Mouse (Mus musculus): Measurements from ENCODE around the gene Sgcb. TPM values are rescaled to one million over a fixed set of nuclear protein-coding genes. Genes with fewer than 3 reads are reported as not detected.

Gene Sgcb
- polyA plus RNA-seq, 2 experiments = 1.2 to 2.2 TPM

DNA sequence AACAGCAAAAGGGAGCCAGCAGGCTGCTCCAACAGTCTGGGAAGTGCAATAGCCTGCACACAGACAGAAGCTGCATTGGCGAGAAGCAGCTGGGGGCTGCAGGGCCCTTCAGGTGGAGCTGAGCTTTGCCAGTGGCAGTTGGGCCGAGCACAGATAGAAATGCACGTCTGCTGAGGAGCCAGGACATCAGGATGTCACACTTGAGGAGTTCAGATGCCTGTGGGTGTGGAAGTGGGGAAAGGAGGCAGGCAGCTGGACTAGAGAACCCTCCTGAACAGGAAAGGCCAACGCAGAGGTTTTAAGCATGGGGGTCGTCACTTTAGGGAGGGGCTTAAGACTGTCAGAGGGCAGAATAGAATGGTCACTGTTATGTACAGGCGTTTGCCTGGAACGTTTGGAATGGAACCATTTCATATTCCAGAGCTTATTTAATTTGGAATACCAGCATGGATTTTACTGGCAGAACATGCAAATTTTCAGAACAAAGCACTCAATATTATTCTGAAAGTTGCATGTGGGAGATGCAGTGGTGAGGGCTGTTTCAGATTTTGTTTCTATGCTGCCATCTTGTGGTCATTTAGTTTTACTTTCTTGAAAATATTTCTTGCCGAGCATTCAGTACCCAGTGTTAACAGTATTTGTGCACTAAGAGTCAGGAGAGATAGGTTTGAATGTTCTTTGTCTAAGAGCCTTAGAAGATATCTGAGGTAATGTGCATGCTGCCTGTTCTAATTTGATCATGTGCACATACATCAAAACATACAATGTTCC lies 10.1 kb downstream of the Sgcb start:
- H3K27me3 ChIP-seq (ENCODE audit: control insufficient read depth, insufficient read depth, low read length) = no peaks in the 10 kb centered on the region
- no peaks in the 10 kb centered on the region for H3K9me3 ChIP-seq (ENCODE audit: control insufficient read depth, low read length)
- H3K4me1 ChIP-seq (replicated peaks; ENCODE audit: control insufficient read depth in 2 of 2, insufficient read depth in 2 of 2, low read length in 1 of 2) = no peaks in the 10 kb centered on the region
- H3K4me2 ChIP-seq (ENCODE audit: low read depth) = no peak overlapping the region
- no peak for DNase-seq (ENCODE audit: low read depth in 3 of 3, low spot score in 3 of 3)
- no peak overlapping the region for H3K4me3 ChIP-seq (ENCODE audit: insufficient read depth in 1 of 2, low read depth in 2 of 2, low read length in 2 of 2)
- no peak overlapping the region for H3K27ac ChIP-seq
- WGBS (ENCODE audit: insufficient replicate concordance) = 37% methylated on average over 8 of the region's 8 CpGs
- TF ChIP-seq EP300 (IDR thresholded peaks at IDR 0.05; ENCODE audit: low read depth) (no peak), CTCF (IDR thresholded peaks at IDR 0.05; ENCODE audit: low read depth) (peak; percentile 20; the same call in 1 of the 2 replicates)
- no peak for ATAC-seq (ENCODE audit: insufficient read depth)
- H3K36me3 ChIP-seq (replicated peaks; ENCODE audit: control insufficient read depth, insufficient read depth, low read depth) = no peaks in the 10 kb centered on the region
- H3K9ac ChIP-seq (replicated peaks) = no peak overlapping the region

- H3K4me2 ChIP-seq (ENCODE audit: low read depth) = no peak overlapping the region
- no peak overlapping the region for H3K9ac ChIP-seq (replicated peaks)
- no peaks in the 10 kb centered on the region for H3K27me3 ChIP-seq (ENCODE audit: control insufficient read depth, insufficient read depth, low read length)
- no peaks in the 10 kb centered on the region for H3K9me3 ChIP-seq (ENCODE audit: control insufficient read depth, low read length)
- H3K36me3 ChIP-seq (replicated peaks; ENCODE audit: control insufficient read depth, insufficient read depth, low read depth) = no peaks in the 10 kb centered on the region
- no peak for ATAC-seq (ENCODE audit: insufficient read depth)
- no peak for DNase-seq (ENCODE audit: low read depth in 3 of 3, low spot score in 3 of 3)
- TF ChIP-seq EP300 (IDR thresholded peaks at IDR 0.05; ENCODE audit: low read depth) = no peak
- peak; percentile 86 for TF ChIP-seq CTCF (IDR thresholded peaks at IDR 0.05; ENCODE audit: low read depth)
- H3K4me1 ChIP-seq (replicated peaks; ENCODE audit: control insufficient read depth in 2 of 2, insufficient read depth in 2 of 2, low read length in 1 of 2) = no peaks in the 10 kb centered on the region; a peak in 1 of 4 replicates
- no peak overlapping the region for H3K27ac ChIP-seq
- no peak overlapping the region for H3K4me3 ChIP-seq (ENCODE audit: insufficient read depth in 1 of 2, low read depth in 2 of 2, low read length in 2 of 2)
- 47% methylated on average over 8 of the region's 8 CpGs for WGBS (ENCODE audit: insufficient replicate concordance)
Measured at GRCm38 (mm10) chr5:73633141-73633540, 14.4 kb downstream of the Sgcb start.

- Histone ChIP-seq H3K4me1 (replicated peaks; ENCODE audit: control insufficient read depth in 2 of 2, insufficient read depth in 2 of 2, low read length in 1 of 2) (no peaks in the 10 kb centered on the region; a peak in 1 of 4 replicates), H3K4me2 (ENCODE audit: low read depth) (no peak within 1 kb of the TSS), H3K27ac (no peak within 1 kb of the TSS), H3K9me3 (ENCODE audit: control insufficient read depth, low read length) (no peaks in the 10 kb centered on the region), H3K27me3 (ENCODE audit: control insufficient read depth, insufficient read depth, low read length) (no peaks in the 10 kb centered on the region), H3K36me3 (replicated peaks; ENCODE audit: control insufficient read depth, insufficient read depth, low read depth) (no peaks in the 10 kb centered on the region), H3K9ac (replicated peaks) (no peak within 1 kb of the TSS), H3K4me3 (ENCODE audit: insufficient read depth in 1 of 2, low read depth in 2 of 2, low read length in 2 of 2) (no peak within 1 kb of the TSS)
- DNase-seq (ENCODE audit: low read depth in 3 of 3, low spot score in 3 of 3) (no peak), ATAC-seq (ENCODE audit: insufficient read depth) (no peak)
- 59% methylated on average over 8 of the region's 8 CpGs for WGBS (ENCODE audit: insufficient replicate concordance)
- TF ChIP-seq EP300 (IDR thresholded peaks at IDR 0.05; ENCODE audit: low read depth) = no peak
- no peak for TF ChIP-seq CTCF (IDR thresholded peaks at IDR 0.05; ENCODE audit: low read depth)
Measured at GRCm38 (mm10) chr5:73632291-73632690, 15.3 kb downstream of the Sgcb start, which contains the start of gene Lrrc66. Lrrc66 (minus strand) TSS chr5:73632526.

- Histone ChIP-seq H3K27me3 (ENCODE audit: control insufficient read depth, insufficient read depth, low read length) (no peaks in the 10 kb centered on the region), H3K4me1 (replicated peaks; ENCODE audit: control insufficient read depth in 2 of 2, insufficient read depth in 2 of 2, low read length in 1 of 2) (no peaks in the 10 kb centered on the region; a peak in 1 of 4 replicates), H3K9me3 (ENCODE audit: control insufficient read depth, low read length) (no peaks in the 10 kb centered on the region), H3K4me3 (ENCODE audit: insufficient read depth in 1 of 2, low read depth in 2 of 2, low read length in 2 of 2) (no peak overlapping the region), H3K27ac (no peak overlapping the region), H3K36me3 (replicated peaks; ENCODE audit: control insufficient read depth, insufficient read depth, low read depth) (no peaks in the 10 kb centered on the region), H3K4me2 (ENCODE audit: low read depth) (no peak overlapping the region), H3K9ac (replicated peaks) (no peak overlapping the region)
- TF ChIP-seq EP300 (IDR thresholded peaks at IDR 0.05; ENCODE audit: low read depth) = no peak
- no peak for ATAC-seq (ENCODE audit: insufficient read depth)
- DNase-seq (ENCODE audit: low read depth in 3 of 3, low spot score in 3 of 3) = no peak
- 48% methylated on average over 10 of the region's 10 CpGs for WGBS (ENCODE audit: insufficient replicate concordance)
Measured at GRCm38 (mm10) chr5:73631001-73631558, 16.5 kb downstream of the Sgcb start.

GRCm38 (mm10) chr5:73630141-73630540 lies 17.4 kb downstream of the Sgcb start:
- TF ChIP-seq CTCF (IDR thresholded peaks at IDR 0.05; ENCODE audit: low read depth) (no peak), EP300 (IDR thresholded peaks at IDR 0.05; ENCODE audit: low read depth) (no peak)
- ATAC-seq (ENCODE audit: insufficient read depth) = no peak
- no peaks in the 10 kb centered on the region for H3K36me3 ChIP-seq (replicated peaks; ENCODE audit: control insufficient read depth, insufficient read depth, low read depth)
- no peaks in the 10 kb centered on the region for H3K9me3 ChIP-seq (ENCODE audit: control insufficient read depth, low read length)
- H3K4me1 ChIP-seq (replicated peaks; ENCODE audit: control insufficient read depth in 2 of 2, insufficient read depth in 2 of 2, low read length in 1 of 2) = no peaks in the 10 kb centered on the region; a peak in 1 of 4 replicates
- H3K27me3 ChIP-seq (ENCODE audit: control insufficient read depth, insufficient read depth, low read length) = no peaks in the 10 kb centered on the region
- DNase-seq (ENCODE audit: low read depth in 3 of 3, low spot score in 3 of 3) = peak in 1 of 3 experiments; percentile 17
- no peak overlapping the region for H3K4me3 ChIP-seq (ENCODE audit: insufficient read depth in 1 of 2, low read depth in 2 of 2, low read length in 2 of 2)
- no peak overlapping the region for H3K9ac ChIP-seq (replicated peaks)
- H3K4me2 ChIP-seq (ENCODE audit: low read depth) = peak overlapping the region; percentile 1; the same call in 1 of the 2 replicates
- WGBS (ENCODE audit: insufficient replicate concordance) = 7% methylated on average over 5 of the region's 5 CpGs
- H3K27ac ChIP-seq = no peak overlapping the region

Measured in liver, embryonic 14.5 days (tissue).